ENCODE assay signal across 35 mouse cellular contexts in genomic region chr13:110978022-110978421, GRCm38 (mm10).
"Had no signal": no experiment of that assay in that cellular context is flagged by ENCODE, and none has a peak within 500 bp of the region (broad histone marks: within the 10 kb centered on the region; RNA-seq: fewer than 3 reads in every experiment).

No protein-coding gene starts in this region.

- H3K9me3 ChIP-seq: heart, embryonic 10.5 days; heart, embryonic 12.5 days; heart, embryonic 13.5 days; heart, embryonic 15.5 days; hindbrain, embryonic 10.5 days; hindbrain, embryonic 12.5 days; hindbrain, embryonic 13.5 days; hindbrain, embryonic 15.5 days; intestine, embryonic 15.5 days; kidney, embryonic 15.5 days had no signal

- H3K4me3 ChIP-seq: heart, adult 2 months; heart, embryonic 10.5 days; heart, embryonic 12.5 days; heart, embryonic 13.5 days; heart, embryonic 15.5 days; hindbrain, embryonic 10.5 days; hindbrain, embryonic 12.5 days; hindbrain, embryonic 13.5 days; hindbrain, embryonic 15.5 days; intestine, embryonic 15.5 days; kidney, embryonic 15.5 days; layer of hippocampus, adult 2 months had no signal

- H3K4me1 ChIP-seq: heart, embryonic 10.5 days; heart, embryonic 12.5 days; heart, embryonic 13.5 days; heart, embryonic 15.5 days; hindbrain, embryonic 10.5 days; hindbrain, embryonic 12.5 days; hindbrain, embryonic 13.5 days; hindbrain, embryonic 15.5 days; intestine, embryonic 15.5 days; kidney, embryonic 15.5 days had no signal

- DNase-seq: heart, adult 2 months; heart, postnatal 10 days; heart, postnatal 14 days; heart, postnatal 36 days; heart, postnatal 4 days; kidney, adult 11 months; kidney, adult 18-20 months; kidney, adult 2 months; kidney, adult 8-10 months; kidney, adult 9 months; kidney, postnatal 10 days; kidney, postnatal 14 days; kidney, postnatal 25 days; kidney, postnatal 36 days; kidney, postnatal 4 days; layer of hippocampus, adult 9-11 months had no signal

- H3K4me2 ChIP-seq: heart, embryonic 11.5 days; heart, embryonic 12.5 days; heart, embryonic 13.5 days; heart, embryonic 15.5 days; hindbrain, embryonic 12.5 days; hindbrain, embryonic 13.5 days; hindbrain, embryonic 14.5 days; hindbrain, embryonic 15.5 days; intestine, embryonic 15.5 days; kidney, embryonic 15.5 days had no signal

- H3K27me3 ChIP-seq: heart, embryonic 12.5 days; heart, embryonic 13.5 days; heart, embryonic 15.5 days; hindbrain, embryonic 12.5 days; hindbrain, embryonic 13.5 days; hindbrain, embryonic 15.5 days; intestine, embryonic 15.5 days; kidney, embryonic 15.5 days had no signal

- H3K27ac ChIP-seq: heart, adult 2 months; heart, embryonic 10.5 days; heart, embryonic 13.5 days; heart, embryonic 15.5 days; hindbrain, embryonic 10.5 days; hindbrain, embryonic 12.5 days; hindbrain, embryonic 13.5 days; hindbrain, embryonic 14.5 days; hindbrain, embryonic 15.5 days; hindbrain, postnatal 0 days; intestine, embryonic 15.5 days; kidney, embryonic 15.5 days; kidney, postnatal 0 days; layer of hippocampus, adult 2 months had no signal

- H3K9ac ChIP-seq: heart, embryonic 12.5 days; heart, embryonic 13.5 days; heart, embryonic 15.5 days; hindbrain, embryonic 12.5 days; hindbrain, embryonic 13.5 days; hindbrain, embryonic 14.5 days; hindbrain, embryonic 15.5 days; intestine, embryonic 15.5 days; kidney, embryonic 15.5 days had no signal

- H3K36me3 ChIP-seq: heart, embryonic 10.5 days; heart, embryonic 12.5 days; heart, embryonic 13.5 days; heart, embryonic 15.5 days; hindbrain, embryonic 10.5 days; hindbrain, embryonic 12.5 days; hindbrain, embryonic 13.5 days; hindbrain, embryonic 15.5 days; intestine, embryonic 15.5 days; kidney, embryonic 15.5 days had no signal

- ATAC-seq: hindbrain, embryonic 16.5 days; hindbrain, postnatal 0 days; inflammation-experienced regulatory T-cells, adult 6 months; intestine, embryonic 15.5 days; intestine, embryonic 16.5 days; intestine, postnatal 0 days had no signal
